Mouse (Mus musculus): ENCODE measurements at regions not wholly inside any gene's neighbourhood (a gene's known extent, or its start where the extent isn't known, plus 50 kb on each side); places are given as distances from the start of the nearest gene placed in this dataset.

GRCm38 (mm10) chr15:88548261-88548660 lies 51.8 kb upstream of the Zdhhc25 start:
- TF ChIP-seq CTCF (IDR thresholded peaks at IDR 0.05; ENCODE audit: extremely low read depth, insufficient read depth, insufficient read length, insufficient replicate concordance) = no peak
- no peak for TF ChIP-seq POLR2A (IDR thresholded peaks at IDR 0.05; ENCODE audit: low read depth, low read length)

Measured in spleen, adult 2 months (tissue).